Mouse (Mus musculus) T-helper 17 cell (primary cell): Measurements from ENCODE around the gene Zfp672.

ENCODE experiments used
- in situ Hi-C, 2 experiments: fragments of 300-600 bp; cut with MboI, MseI; formaldehyde crosslinking; loops; 1 replicate in 1 of 2; 2 replicates in 1 of 2; pipeline ENCODE4 v1.15.1; 2025; ENCODE audit warnings: high pct_unique_total_duplicates in 2 of 2

The Zfp672 gene

GRCm38 (mm10) chr11:58324614-58325229, 5.4 kb downstream of the Zfp672 start:
- in situ Hi-C loops: loop anchor here in 1 of 2 experiments (25.0 kb wide), 1 partner anchor 362 kb away; no protein-coding TSS in a partner anchor

- in situ Hi-C loops: loop anchor here in 1 of 2 experiments (25.0 kb wide), 1 partner anchor 361 kb away; no protein-coding TSS in a partner anchor
These were observed 6.4 kb downstream of the Zfp672 start for GRCm38 (mm10) chr11:58323570-58324340.

GRCm38 (mm10) chr11:58322824-58323569, 7.1 kb downstream of the Zfp672 start:
- in situ Hi-C loops: loop anchor here in 1 of 2 experiments (25.0 kb wide), 1 partner anchor 361 kb away; no protein-coding TSS in a partner anchor

- in situ Hi-C loops: loop anchor here in 1 of 2 experiments (10.0 to 25.0 kb wide), 2 partner anchors 302 to 355 kb away; no protein-coding TSS in a partner anchor
These were observed 13.3 kb downstream of the Zfp672 start for GRCm38 (mm10) chr11:58316768-58317390.

GRCm38 (mm10) chr11:58316344-58316743, 13.8 kb downstream of the Zfp672 start:
- in situ Hi-C loops: loop anchor here in 1 of 2 experiments (10.0 to 25.0 kb wide), 2 partner anchors 302 to 354 kb away; no protein-coding TSS in a partner anchor

- in situ Hi-C loops: loop anchor here in 1 of 2 experiments (10.0 to 25.0 kb wide), 2 partner anchors 301 to 353 kb away; no protein-coding TSS in a partner anchor
These were observed 14.5 kb downstream of the Zfp672 start for GRCm38 (mm10) chr11:58315536-58316168.

GRCm38 (mm10) chr11:58314069-58314468, 16.1 kb downstream of the Zfp672 start:
- in situ Hi-C loops: loop anchor here in 1 of 2 experiments (5.0 to 25.0 kb wide), 3 partner anchors 299 to 642 kb away; no protein-coding TSS in a partner anchor

- in situ Hi-C loops: loop anchor here (5.0 to 25.0 kb wide), 5 partner anchors 136 to 896 kb away; partner anchors contain the start of genes 2310033P09Rik (in 1 of the 2), Hist3h2a (in 1 of the 2), Mrpl22 (in 1 of the 2) and Mrpl55 (in 1 of the 2)
These were observed 21.5 kb downstream of the Zfp672 start for GRCm38 (mm10) chr11:58308661-58309060.

- in situ Hi-C loops: loop anchor here (5.0 to 25.0 kb wide), 5 partner anchors 135 to 897 kb away; partner anchors contain the start of genes 2310033P09Rik (in 1 of the 2), Hist3h2a (in 1 of the 2), Mrpl22 (in 1 of the 2) and Mrpl55 (in 1 of the 2)
These were observed 22.6 kb downstream of the Zfp672 start for GRCm38 (mm10) chr11:58307411-58308080.

- in situ Hi-C loops: loop anchor here (5.0 to 25.0 kb wide), 5 partner anchors 135 to 898 kb away; partner anchors contain the start of genes 2310033P09Rik (in 1 of the 2), Hist3h2a (in 1 of the 2), Mrpl22 (in 1 of the 2) and Mrpl55 (in 1 of the 2)
These were observed 23.3 kb downstream of the Zfp672 start, which contains the start of gene Zfp692 for GRCm38 (mm10) chr11:58306860-58307308. Zfp692 (plus strand) TSS chr11:58307069.

- in situ Hi-C loops: loop anchor here (5.0 to 25.0 kb wide), 5 partner anchors 133 to 900 kb away; partner anchors contain the start of genes 2310033P09Rik (in 1 of the 2), Hist3h2a (in 1 of the 2), Mrpl22 (in 1 of the 2) and Mrpl55 (in 1 of the 2)
These were observed 24.8 kb downstream of the Zfp672 start for GRCm38 (mm10) chr11:58305299-58305698.

GRCm38 (mm10) chr11:58303594-58303993, 26.5 kb downstream of the Zfp672 start:
- in situ Hi-C loops: loop anchor here (5.0 to 25.0 kb wide), 4 partner anchors 121 to 901 kb away; partner anchors contain the start of genes 2310033P09Rik (in 1 of the 2), Hist3h2a (in 1 of the 2), Mrpl55 (in 1 of the 2) and Trim17 (in 1 of the 2)

GRCm38 (mm10) chr11:58302774-58303445, 27.2 kb downstream of the Zfp672 start:
- in situ Hi-C loops: loop anchor here (5.0 to 25.0 kb wide), 4 partner anchors 121 to 902 kb away; partner anchors contain the start of genes 2310033P09Rik (in 1 of the 2), Hist3h2a (in 1 of the 2), Mrpl55 (in 1 of the 2) and Trim17 (in 1 of the 2)

GRCm38 (mm10) chr11:58301837-58302754, 28.0 kb downstream of the Zfp672 start:
- in situ Hi-C loops: loop anchor here (5.0 to 25.0 kb wide), 4 partner anchors 120 to 903 kb away; partner anchors contain the start of genes 2310033P09Rik (in 1 of the 2), Hist3h2a (in 1 of the 2), Mrpl55 (in 1 of the 2) and Trim17 (in 1 of the 2)

- in situ Hi-C loops: loop anchor here (5.0 to 25.0 kb wide), 4 partner anchors 119 to 904 kb away; partner anchors contain the start of genes 2310033P09Rik (in 1 of the 2), Hist3h2a (in 1 of the 2), Mrpl55 (in 1 of the 2) and Trim17 (in 1 of the 2)
These were observed 29.1 kb downstream of the Zfp672 start for GRCm38 (mm10) chr11:58301057-58301456.

GRCm38 (mm10) chr11:58297396-58297795, 32.7 kb downstream of the Zfp672 start:
- in situ Hi-C loops: no loop called here
